Mouse (Mus musculus) CD4-positive helper T cell, adult 2 months (primary cell): ENCODE data around the gene Smim15.
A peak's percentile ranks its signal among the peaks of the same experiment; 100 is the strongest.

ENCODE experiments used
- DNase-seq: peaks from one replicate; pipeline ENCODE4 v3.0.0-alpha.2; 2012; ENCODE audit warnings: low read depth, missing footprints, low spot score

Smim15 gene

DNA sequence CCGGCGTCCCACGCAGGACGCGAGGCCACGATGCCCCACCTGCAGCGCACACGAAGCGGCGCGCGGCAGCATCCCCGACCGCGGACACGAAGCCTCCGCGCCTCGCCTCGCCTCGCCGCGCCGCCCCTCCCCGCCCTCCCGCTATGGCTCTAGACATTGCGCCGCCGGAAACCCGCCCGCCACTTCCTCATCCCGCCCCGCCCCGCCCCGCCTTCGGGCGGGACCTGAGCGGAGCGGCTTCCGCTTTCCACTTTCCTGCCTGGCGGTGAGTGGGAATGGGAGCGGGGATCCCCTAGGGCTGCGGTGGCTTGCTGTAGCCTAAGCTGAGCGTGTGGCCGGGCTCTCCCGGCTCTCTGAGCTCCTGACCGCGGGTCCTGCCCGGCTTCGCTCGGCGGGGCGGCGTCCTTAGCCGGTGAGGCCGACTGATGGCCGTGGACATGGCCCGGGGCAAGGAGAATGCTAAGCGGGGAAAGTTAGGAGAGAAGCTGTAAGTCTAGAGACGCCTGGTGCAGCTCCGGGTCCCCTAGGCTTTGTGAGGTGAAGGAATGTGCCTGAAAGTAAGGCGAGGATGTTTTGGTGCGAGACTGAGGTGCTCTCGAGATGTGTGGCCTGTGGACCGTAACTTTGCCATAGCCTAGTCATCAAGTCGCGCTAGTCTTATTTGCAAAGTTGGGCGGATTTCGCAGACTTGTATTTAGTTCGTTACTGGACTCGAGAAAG is at the start of gene Smim15:
Smim15 (plus strand) TSS at position 225 of the 720 bp plus-strand sequence.
- peak; percentile 93 for DNase-seq

DNA sequence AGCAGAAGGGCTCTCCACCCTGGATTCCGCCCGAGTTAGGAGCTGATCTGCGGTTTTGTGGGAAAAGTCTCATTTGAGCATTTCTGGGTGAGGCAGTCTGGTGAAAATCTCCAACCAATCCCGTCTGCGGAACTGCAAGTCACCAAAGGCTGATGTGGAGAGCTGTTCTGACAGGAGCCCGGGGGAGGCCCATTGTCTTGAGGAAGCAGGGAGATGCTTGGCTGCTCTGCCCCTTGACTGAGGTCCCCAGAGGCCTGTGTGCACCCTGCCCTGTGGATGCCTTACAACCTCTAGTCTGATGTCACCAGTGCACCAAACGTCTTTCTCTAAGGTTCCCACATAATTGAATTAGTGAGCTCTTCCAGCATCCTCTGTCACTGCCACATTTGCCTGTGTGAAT is 49.0 kb upstream of the Smim15 start:
- DNase-seq, result no peak

DNA sequence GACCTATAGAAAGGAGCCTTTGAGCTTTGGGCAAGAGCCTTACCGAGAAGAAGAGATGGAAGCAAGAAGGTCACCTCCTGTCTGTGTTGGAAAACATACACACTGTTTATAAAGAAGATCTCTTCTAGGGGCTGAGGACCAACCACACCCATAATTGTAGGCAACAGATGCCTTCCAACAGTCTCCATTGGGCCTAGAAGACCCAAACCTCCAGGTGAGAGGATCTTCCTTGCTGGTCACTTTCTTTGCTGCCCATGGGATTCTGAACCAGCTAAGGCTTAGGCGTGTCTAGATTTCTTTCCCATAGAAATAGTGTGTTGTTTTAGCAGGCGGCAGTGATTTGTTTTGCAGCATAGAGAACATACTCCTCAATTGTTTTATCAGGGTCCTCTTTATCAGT is 47.9 kb upstream of the Smim15 start:
- DNase-seq, result no peak

DNA sequence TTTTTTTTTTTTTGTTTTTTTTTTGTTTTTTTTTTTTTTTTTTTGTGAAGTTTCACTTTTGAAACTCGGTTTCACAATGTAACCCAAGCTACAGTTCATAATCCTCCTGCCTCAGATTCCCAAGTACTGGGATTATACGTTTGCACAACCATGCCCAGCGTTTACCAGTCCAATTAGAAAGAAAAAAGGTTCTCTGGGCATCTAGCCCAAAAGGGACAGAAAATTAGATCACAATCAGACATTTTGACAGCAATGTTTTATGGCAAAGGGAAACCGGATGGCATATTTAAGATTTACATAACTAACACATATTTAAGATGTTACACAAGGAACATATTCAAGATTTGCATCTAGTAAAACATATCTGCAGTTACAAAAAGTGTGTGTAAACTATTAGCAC is 36.4 kb upstream of the Smim15 start:
- DNase-seq, result no peak

DNA sequence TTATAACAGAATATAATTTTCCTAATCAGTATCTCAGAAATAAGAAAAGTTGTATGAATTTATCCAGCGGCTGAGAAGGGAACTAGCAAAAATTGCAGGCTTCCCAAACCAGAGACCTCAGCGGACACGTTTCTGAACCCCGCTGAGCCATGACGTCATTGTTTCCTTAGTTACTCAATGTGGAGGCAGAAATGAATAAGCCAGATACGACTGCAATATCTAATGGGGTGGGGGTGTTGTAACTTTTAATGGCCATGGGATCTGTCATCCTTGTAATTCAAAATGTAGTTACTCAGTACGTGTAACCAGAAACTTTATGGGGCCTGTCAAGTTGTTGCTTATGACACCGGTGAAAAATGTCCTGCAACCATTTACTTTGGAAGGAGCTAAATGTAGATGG is 31.1 kb upstream of the Smim15 start:
- DNase-seq, result no peak

GRCm38 (mm10) chr13:108013839-108014238 is 30.4 kb upstream of the Smim15 start:
- no peak for DNase-seq

GRCm38 (mm10) chr13:108015166-108015565 is 29.1 kb upstream of the Smim15 start:
- no peak for DNase-seq

DNA sequence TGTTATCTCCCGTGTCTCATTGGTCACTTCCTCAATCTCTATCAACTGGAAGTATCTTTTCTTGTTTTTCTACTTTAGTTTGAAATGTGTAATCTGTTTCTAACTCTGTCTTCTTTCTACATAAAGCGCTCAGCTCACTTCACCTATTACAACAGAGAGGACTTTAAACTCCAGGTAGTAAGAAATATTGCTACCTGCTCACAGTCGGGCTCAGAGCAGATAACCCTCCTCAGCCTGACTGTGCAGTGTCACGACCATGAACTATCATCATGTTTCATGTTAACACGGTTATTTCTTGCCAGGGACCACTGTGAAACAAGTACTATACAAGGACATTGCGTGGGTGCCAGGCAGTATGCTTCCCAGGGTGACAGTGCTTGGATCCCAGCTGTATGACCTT is 26.9 kb upstream of the Smim15 start:
- DNase-seq, result no peak

GRCm38 (mm10) chr13:108025802-108026201 is 18.4 kb upstream of the Smim15 start:
- DNase-seq, result no peak

- DNase-seq, result no peak
Measured at GRCm38 (mm10) chr13:108032789-108033188, 11.5 kb upstream of the Smim15 start.

DNA sequence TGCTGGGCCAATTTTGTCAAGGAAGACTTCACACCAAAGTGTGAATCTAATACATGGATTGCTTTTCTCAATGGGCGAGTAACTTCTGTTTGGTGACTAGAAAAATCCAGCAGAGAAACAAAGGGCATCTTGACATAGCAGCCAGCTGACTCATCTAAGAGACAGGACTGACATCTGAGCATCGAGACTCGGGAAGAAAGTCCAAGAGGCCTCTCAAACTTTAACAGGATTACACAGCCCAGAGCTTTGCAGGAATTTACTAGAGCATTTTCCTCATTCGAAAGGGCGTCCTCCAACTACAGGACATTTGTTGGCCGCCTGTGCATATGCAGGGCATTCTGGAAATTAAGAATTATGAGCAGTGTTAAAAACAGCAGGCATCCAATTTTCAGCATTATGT is 4.9 kb upstream of the Smim15 start:
- DNase-seq, result no peak

GRCm38 (mm10) chr13:108039902-108040301 is 4.3 kb upstream of the Smim15 start:
- DNase-seq, result no peak

DNA sequence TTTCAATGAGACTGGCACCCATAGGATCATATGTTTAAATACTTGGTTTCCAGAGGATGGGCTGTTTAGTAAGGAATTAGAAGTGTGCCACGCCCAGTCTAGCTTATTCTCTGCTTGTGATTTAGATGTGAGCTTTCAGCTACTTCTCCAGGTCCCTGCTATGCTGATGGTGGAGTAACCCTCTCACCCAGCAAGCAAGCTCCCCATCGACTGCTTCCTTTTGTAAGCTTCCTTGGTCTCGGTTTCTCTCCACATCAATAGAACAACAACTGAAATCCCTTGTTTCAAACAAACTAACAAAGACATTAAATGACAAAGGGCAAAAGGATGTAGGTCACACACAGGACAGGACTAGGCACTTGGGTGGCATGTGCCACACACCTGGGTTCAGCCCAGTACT is 3.8 kb upstream of the Smim15 start:
- no peak for DNase-seq

GRCm38 (mm10) chr13:108041358-108041757 is 2.9 kb upstream of the Smim15 start:
- peak; percentile 69 for DNase-seq

- no peak for DNase-seq
Measured at GRCm38 (mm10) chr13:108043431-108044221, 620 bp upstream of the Smim15 start.

DNA sequence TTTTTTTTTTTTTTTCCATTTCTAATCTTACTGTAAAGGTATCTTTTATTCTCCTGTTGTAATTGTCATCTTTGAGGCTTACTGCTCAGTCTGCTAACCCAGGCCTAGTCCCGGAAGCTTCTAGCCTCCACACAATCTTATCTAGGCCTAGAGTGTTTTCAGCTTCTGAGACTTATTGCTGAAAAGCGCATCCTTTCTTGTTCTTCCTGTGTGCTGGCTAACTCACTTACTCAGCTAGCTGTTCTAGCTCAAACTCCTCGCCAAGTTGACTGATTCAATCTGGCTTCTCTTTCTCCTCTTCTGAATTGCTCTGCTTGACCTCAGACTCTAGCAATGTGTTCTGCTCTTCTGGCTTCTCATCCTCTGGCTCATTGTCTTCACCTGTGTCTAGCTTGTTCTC is 1.4 kb downstream of the Smim15 start:
- peak; percentile 49 for DNase-seq

DNA sequence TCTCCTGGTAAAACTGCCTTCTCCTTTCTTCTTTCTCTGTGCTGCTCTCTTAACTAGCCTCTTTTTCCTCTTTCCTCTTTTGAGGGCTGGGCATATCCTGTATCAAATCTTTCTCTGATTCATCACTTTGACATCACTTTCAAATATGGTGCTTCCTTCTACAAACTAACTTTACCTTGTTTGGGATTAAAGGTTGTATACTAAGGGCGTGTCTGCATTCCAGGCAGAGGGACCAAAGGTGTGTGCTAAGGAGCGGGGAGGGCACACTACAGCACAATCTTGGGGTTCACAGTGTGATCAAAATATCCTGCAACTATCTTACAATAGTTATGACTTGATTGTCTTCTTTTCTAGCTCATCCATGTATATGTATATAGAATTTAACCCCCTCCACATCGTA is 1.8 kb downstream of the Smim15 start:
- DNase-seq, result no peak

DNA sequence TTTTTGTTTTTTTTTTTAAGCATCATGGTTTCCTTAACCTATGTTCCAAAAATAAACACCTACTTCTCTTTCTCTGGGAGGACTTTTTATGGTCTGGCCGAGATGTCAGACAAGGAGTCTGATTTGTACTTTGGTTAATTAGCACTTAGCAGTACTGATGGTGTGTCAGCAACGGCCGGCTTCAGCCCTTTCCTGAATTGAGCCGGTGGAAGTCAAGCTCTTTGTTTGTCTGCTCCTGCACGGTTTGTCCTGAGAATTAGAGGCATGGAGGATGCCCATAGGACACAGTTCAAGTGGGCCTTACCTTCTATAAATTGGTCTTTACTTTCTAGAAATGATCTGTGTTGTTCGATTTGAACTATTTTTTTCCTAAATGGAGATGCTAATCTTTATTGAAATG is 2.6 kb downstream of the Smim15 start:
- DNase-seq, result no peak

DNA sequence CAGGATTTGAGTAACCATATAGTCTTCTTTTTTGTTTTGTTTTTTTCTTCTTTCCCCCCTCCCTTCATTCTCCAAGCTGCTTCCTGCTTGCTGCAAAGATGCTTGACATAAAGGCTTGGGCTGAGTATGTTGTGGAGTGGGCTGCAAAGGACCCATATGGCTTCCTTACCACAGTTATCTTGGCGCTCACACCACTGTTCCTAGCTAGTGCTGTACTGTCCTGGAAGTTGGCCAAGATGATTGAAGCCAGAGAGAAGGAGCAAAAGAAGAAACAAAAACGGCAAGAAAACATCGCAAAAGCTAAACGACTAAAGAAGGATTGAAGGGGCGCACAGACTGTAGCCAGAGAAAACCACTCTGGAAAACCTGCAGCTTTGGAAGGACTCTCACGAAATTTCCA is 3.1 kb downstream of the Smim15 start:
- DNase-seq, result no peak

DNA sequence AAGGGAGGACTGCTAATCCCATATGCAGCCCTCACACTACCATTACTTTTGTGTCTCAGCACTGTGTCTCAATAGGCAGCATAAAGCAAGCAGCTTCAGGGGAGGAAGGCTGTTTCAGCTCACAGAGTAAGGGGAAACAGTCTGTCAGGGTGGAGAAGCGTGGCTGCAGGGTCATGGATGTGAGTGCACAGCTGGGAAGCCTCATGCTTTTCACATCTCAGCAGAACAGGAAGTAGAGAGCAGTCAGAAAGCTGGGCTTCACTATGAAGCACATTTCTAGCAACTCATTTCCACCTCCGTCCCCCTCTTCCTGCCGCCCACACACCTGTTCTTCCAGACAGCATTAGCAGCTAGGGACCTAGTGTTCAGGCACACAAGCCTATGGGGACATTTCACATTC is 12.7 kb downstream of the Smim15 start:
- DNase-seq, result peak; percentile 15

DNA sequence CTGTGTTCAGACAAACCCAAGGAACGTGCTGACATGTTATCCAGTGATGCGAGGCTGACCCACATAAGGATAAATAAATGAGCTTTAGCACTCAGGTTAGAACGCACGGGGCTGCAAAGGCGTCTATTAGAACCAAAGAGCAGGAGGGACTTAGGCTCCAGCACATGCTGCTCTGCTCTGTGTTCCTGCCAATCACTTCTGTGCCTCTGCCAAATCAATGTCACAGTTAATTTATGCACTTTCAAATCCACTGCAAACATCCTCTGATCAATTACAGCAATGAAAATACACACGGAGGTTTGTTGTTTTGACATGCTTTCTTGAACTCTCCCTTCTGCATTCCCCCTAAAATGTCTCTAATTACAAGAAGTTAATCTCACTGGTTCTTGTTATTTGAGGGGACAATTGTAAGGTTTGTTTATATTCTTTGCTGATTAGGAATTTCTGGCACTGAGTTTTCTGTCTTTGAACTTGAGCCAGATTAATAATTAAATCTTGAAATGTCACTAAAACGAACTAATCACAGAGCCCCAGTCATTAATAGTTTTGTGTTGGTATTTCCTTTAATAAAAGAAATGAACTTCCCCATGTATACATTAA is 16.1 kb downstream of the Smim15 start:
- DNase-seq, result no peak

- no peak for DNase-seq
Measured at GRCm38 (mm10) chr13:108060936-108061578, 16.8 kb downstream of the Smim15 start.
